Mouse (Mus musculus) left cerebral cortex, adult 2 months (tissue): ENCODE measurements at regions not wholly inside any gene's neighbourhood (a gene's known extent, or its start where the extent isn't known, plus 50 kb on each side); places are given as distances from the start of the nearest gene placed in this dataset.

Experiments used
- DNase-seq, 2 experiments: peaks; one replicate each; pipeline ENCODE4 v3.0.0; 2021 to 2022; ENCODE audit warnings: low spot score in 2 of 2, mixed read lengths in 1 of 2; ENCODE audit errors: extremely low spot score in 1 of 2
- H3K27ac ChIP-seq: fragments of 200-600 bp; 2 replicates; pipeline ENCODE4 v1.8.1; 2022
- H3K4me3 ChIP-seq: fragments of 200-600 bp; 2 replicates; pipeline ENCODE4 v1.8.1; 2022
- CTCF ChIP-seq: fragments of 200-600 bp; IDR thresholded peaks from 2 replicates; pipeline ENCODE4 v1.8.1; 2022; ENCODE audit warnings: antibody characterized with exemption, mild to moderate bottlenecking, moderate library complexity
- intact Hi-C: fragments of 180-260 bp; cut with DNase I; formaldehyde crosslinking; loops from one replicate; pipeline ENCODE4 v1.15.1; 2025

GRCm38 (mm10) chr14:14599990-14600389 is 102.1 kb upstream of the Slc4a7 start:
- TF ChIP-seq CTCF, result no peak
- intact Hi-C loops, result no loop called here
- no peak for DNase-seq
- H3K27ac ChIP-seq, result no peak overlapping the region
- H3K4me3 ChIP-seq, result no peak overlapping the region

GRCm38 (mm10) chr14:14603439-14603838 is 98.6 kb upstream of the Slc4a7 start:
- H3K4me3 ChIP-seq, result no peak overlapping the region
- TF ChIP-seq CTCF, result no peak
- intact Hi-C loops, result no loop called here

GRCm38 (mm10) chr14:14607074-14607473 is 95.0 kb upstream of the Slc4a7 start:
- TF ChIP-seq CTCF, result no peak
- Histone ChIP-seq H3K27ac (no peak overlapping the region), H3K4me3 (no peak overlapping the region)
- intact Hi-C loops, result no loop called here
- DNase-seq, result no peak

More at GRCm38 (mm10) chr14:14603439-14603838, 98.6 kb upstream of the Slc4a7 start:
- no peak for DNase-seq
- no peak overlapping the region for H3K27ac ChIP-seq

- no peak overlapping the region for H3K4me3 ChIP-seq
- DNase-seq, result no peak
- intact Hi-C loops, result no loop called here
- no peak for TF ChIP-seq CTCF
- H3K27ac ChIP-seq, result no peak overlapping the region
Observed at GRCm38 (mm10) chr14:14612245-14612644, 89.8 kb upstream of the Slc4a7 start.

GRCm38 (mm10) chr14:14620316-14620715 is 81.8 kb upstream of the Slc4a7 start:
- H3K27ac ChIP-seq, result no peak overlapping the region
- no peak for DNase-seq
- intact Hi-C loops, result no loop called here
- no peak for TF ChIP-seq CTCF
- H3K4me3 ChIP-seq, result no peak overlapping the region

- Histone ChIP-seq H3K27ac (no peak overlapping the region), H3K4me3 (no peak overlapping the region)
- TF ChIP-seq CTCF, result no peak
- intact Hi-C loops, result no loop called here
- DNase-seq, result no peak
Observed at GRCm38 (mm10) chr14:14628673-14629072, 73.4 kb upstream of the Slc4a7 start.

GRCm38 (mm10) chr14:14631750-14632149 is 70.3 kb upstream of the Slc4a7 start:
- no peak overlapping the region for H3K4me3 ChIP-seq
- no peak overlapping the region for H3K27ac ChIP-seq
- DNase-seq, result no peak
- no peak for TF ChIP-seq CTCF
- intact Hi-C loops, result loop anchor here (5.0 kb wide), 1 partner anchor 71 kb away; the partner anchor contains the start of gene Slc4a7

GRCm38 (mm10) chr14:14632471-14632870 is 69.6 kb upstream of the Slc4a7 start:
- DNase-seq, result peak; percentile 14 to 19
- intact Hi-C loops, result loop anchor here (5.0 kb wide), 1 partner anchor 70 kb away; the partner anchor contains the start of gene Slc4a7
- Histone ChIP-seq H3K27ac (no peak overlapping the region), H3K4me3 (peak overlapping the region; percentile 29)
- TF ChIP-seq CTCF, result no peak

GRCm38 (mm10) chr14:14632951-14633931 is 68.8 kb upstream of the Slc4a7 start:
- intact Hi-C loops, result loop anchor here (5.0 kb wide), 1 partner anchor 69 kb away; the partner anchor contains the start of gene Slc4a7
- peak; percentile 13; the same call in 1 of the 2 replicates for TF ChIP-seq CTCF
- peak; percentile 68 to 72 for DNase-seq
- peak overlapping the region; percentile 6; the same call in 1 of the 2 replicates for H3K27ac ChIP-seq
- H3K4me3 ChIP-seq, result peak overlapping the region; percentile 29

GRCm38 (mm10) chr14:14634021-14634420 is 68.1 kb upstream of the Slc4a7 start:
- no peak for DNase-seq
- peak; percentile 4; the same call in 1 of the 2 replicates for TF ChIP-seq CTCF
- H3K4me3 ChIP-seq, result no peak overlapping the region
- intact Hi-C loops, result loop anchor here (5.0 kb wide), 1 partner anchor 68 kb away; the partner anchor contains the start of gene Slc4a7
- H3K27ac ChIP-seq, result peak overlapping the region; percentile 6; the same call in 1 of the 2 replicates

- Histone ChIP-seq H3K27ac (no peak overlapping the region), H3K4me3 (no peak overlapping the region)
- DNase-seq, result no peak
- intact Hi-C loops, result no loop called here
- TF ChIP-seq CTCF, result no peak
Observed at GRCm38 (mm10) chr14:14639102-14640015, 62.7 kb upstream of the Slc4a7 start.
